Mouse (Mus musculus): Measurements from ENCODE around the gene 4930590J08Rik.
"Not testable (repeated sequence)": the region's sequence is repeated elsewhere in the genome, so short reads cannot be mapped to it uniquely, and the experiment has no call there.

4930590J08Rik gene

GRCm38 (mm10) chr6:91902509-91902908, at the start of gene 4930590J08Rik:
Gene 4930590J08Rik, plus strand, starts transcription at chr6:91902809.
- DNase-seq (ENCODE audit: low spot score): not testable (repeated sequence)

GRCm38 (mm10) chr6:91858339-91858738, 44.3 kb upstream of the 4930590J08Rik start:
- DNase-seq (ENCODE audit: low spot score): no peak

GRCm38 (mm10) chr6:91862848-91863247, 39.8 kb upstream of the 4930590J08Rik start:
- no peak for DNase-seq (ENCODE audit: low spot score)

- DNase-seq (ENCODE audit: low spot score): no peak
These were observed 38.0 kb upstream of the 4930590J08Rik start for GRCm38 (mm10) chr6:91864595-91864994.

GRCm38 (mm10) chr6:91865601-91866000, 37.0 kb upstream of the 4930590J08Rik start:
- no peak for DNase-seq (ENCODE audit: low spot score)

- DNase-seq (ENCODE audit: low spot score): no peak
These were observed 34.5 kb upstream of the 4930590J08Rik start for GRCm38 (mm10) chr6:91868091-91868490.

- DNase-seq (ENCODE audit: low spot score): no peak
These were observed 29.8 kb upstream of the 4930590J08Rik start for GRCm38 (mm10) chr6:91872781-91873180.

GRCm38 (mm10) chr6:91877885-91878651, 24.5 kb upstream of the 4930590J08Rik start, which contains the start of gene Ccdc174:
Gene Ccdc174, plus strand, starts transcription at chr6:91878053.
- peak; percentile 95 for DNase-seq (ENCODE audit: low spot score)

- peak; percentile 6 for DNase-seq (ENCODE audit: low spot score)
These were observed 18.8 kb upstream of the 4930590J08Rik start for GRCm38 (mm10) chr6:91883859-91884258.

GRCm38 (mm10) chr6:91889255-91889906, 13.2 kb upstream of the 4930590J08Rik start:
- no peak for DNase-seq (ENCODE audit: low spot score)

- DNase-seq (ENCODE audit: low spot score): no peak
These were observed 12.0 kb upstream of the 4930590J08Rik start for GRCm38 (mm10) chr6:91890615-91891014.

- DNase-seq (ENCODE audit: low spot score): no peak
These were observed 10.8 kb upstream of the 4930590J08Rik start for GRCm38 (mm10) chr6:91891776-91892175.

GRCm38 (mm10) chr6:91896783-91897182, 5.8 kb upstream of the 4930590J08Rik start:
- DNase-seq (ENCODE audit: low spot score): no peak

GRCm38 (mm10) chr6:91901505-91901904, 1.1 kb upstream of the 4930590J08Rik start:
- DNase-seq (ENCODE audit: low spot score): peak; percentile 71

- DNase-seq (ENCODE audit: low spot score): no peak
These were observed 11.4 kb downstream of the 4930590J08Rik start for GRCm38 (mm10) chr6:91914011-91914410.

- DNase-seq (ENCODE audit: low spot score): no peak
These were observed 14.7 kb downstream of the 4930590J08Rik start for GRCm38 (mm10) chr6:91917286-91917685.

- no peak for DNase-seq (ENCODE audit: low spot score)
These were observed 15.1 kb downstream of the 4930590J08Rik start for GRCm38 (mm10) chr6:91917716-91918115.

- no peak for DNase-seq (ENCODE audit: low spot score)
These were observed 28.6 kb downstream of the 4930590J08Rik start for GRCm38 (mm10) chr6:91931231-91931630.

- no peak for DNase-seq (ENCODE audit: low spot score)
These were observed 35.9 kb downstream of the 4930590J08Rik start for GRCm38 (mm10) chr6:91938491-91938890.

- DNase-seq (ENCODE audit: low spot score): no peak
These were observed 45.8 kb downstream of the 4930590J08Rik start for GRCm38 (mm10) chr6:91948426-91948825.

- not testable (repeated sequence) for DNase-seq (ENCODE audit: low spot score)
These were observed 55.4 kb downstream of the 4930590J08Rik start for GRCm38 (mm10) chr6:91958015-91958414.

- peak; percentile 75 for DNase-seq (ENCODE audit: low spot score)
These were observed 57.6 kb downstream of the 4930590J08Rik start for GRCm38 (mm10) chr6:91960028-91960811.

All from lung, postnatal 25 days (tissue).